Mouse (Mus musculus) cerebellum, adult (tissue): ENCODE data around the gene Gm11555.
"Not testable (repeated sequence)": the region's sequence is repeated elsewhere in the genome, so short reads cannot be mapped to it uniquely, and the experiment has no call there.

Experiments used
- ATAC-seq: cut with Nextera tagmentation; 2 replicates; pipeline ENCODE4 v1.9.2; 2017; ENCODE audit warnings: mild to moderate bottlenecking, moderate library complexity, mixed read lengths; ENCODE audit not compliant: insufficient number of reproducible peaks, low FRiP score, low TSS enrichment

Gene Gm11555

GRCm38 (mm10) chr11:99650136-99650535, at the start of gene Gm11555:
Gm11555 (minus strand) TSS chr11:99650236.
- ATAC-seq: no peak

GRCm38 (mm10) chr11:99690463-99690862, 40.4 kb upstream of the Gm11555 start, which contains the start of gene Gm14190:
Gm14190 (minus strand) TSS chr11:99690740.
- no peak for ATAC-seq

GRCm38 (mm10) chr11:99685235-99685634, 35.2 kb upstream of the Gm11555 start:
- not testable (repeated sequence) for ATAC-seq

GRCm38 (mm10) chr11:99683481-99683880, 33.4 kb upstream of the Gm11555 start:
- ATAC-seq: no peak

GRCm38 (mm10) chr11:99665860-99666259, 15.8 kb upstream of the Gm11555 start, which contains the start of gene Krtap4-6:
Krtap4-6 (minus strand) TSS chr11:99665960.
- no peak for ATAC-seq

- ATAC-seq: no peak
Measured at GRCm38 (mm10) chr11:99662802-99663201, 12.8 kb upstream of the Gm11555 start.

GRCm38 (mm10) chr11:99659256-99659655, 9.2 kb upstream of the Gm11555 start:
- ATAC-seq: no peak

- not testable (repeated sequence) for ATAC-seq
Measured at GRCm38 (mm10) chr11:99658467-99659010, 8.5 kb upstream of the Gm11555 start, which contains the start of gene Gm11563. Gm11563 (minus strand) TSS chr11:99658960.

GRCm38 (mm10) chr11:99657051-99657450, 7.0 kb upstream of the Gm11555 start:
- ATAC-seq: no peak

- no peak for ATAC-seq
Measured at GRCm38 (mm10) chr11:99646444-99646843, 3.6 kb downstream of the Gm11555 start.

GRCm38 (mm10) chr11:99644351-99644750, 5.7 kb downstream of the Gm11555 start:
- no peak for ATAC-seq

- ATAC-seq: not testable (repeated sequence)
Measured at GRCm38 (mm10) chr11:99643635-99644139, 6.3 kb downstream of the Gm11555 start, which contains the start of gene Krtap4-7. Krtap4-7 (minus strand) TSS chr11:99644089.

- ATAC-seq: no peak
Measured at GRCm38 (mm10) chr11:99640926-99641325, 9.1 kb downstream of the Gm11555 start.

- no peak for ATAC-seq
Measured at GRCm38 (mm10) chr11:99637086-99637485, 12.9 kb downstream of the Gm11555 start.

GRCm38 (mm10) chr11:99634653-99635134, 15.3 kb downstream of the Gm11555 start, which contains the start of gene Krtap4-2:
Krtap4-2 (minus strand) TSS chr11:99635084.
- no peak for ATAC-seq

GRCm38 (mm10) chr11:99633293-99633692, 16.7 kb downstream of the Gm11555 start:
- ATAC-seq: no peak

- no peak for ATAC-seq
Measured at GRCm38 (mm10) chr11:99630890-99631289, 19.1 kb downstream of the Gm11555 start.

GRCm38 (mm10) chr11:99628138-99628537, 21.9 kb downstream of the Gm11555 start, which contains the start of gene Krtap4-1:
Krtap4-1 (minus strand) TSS chr11:99628238.
- ATAC-seq: no peak

- no peak for ATAC-seq
Measured at GRCm38 (mm10) chr11:99620335-99620734, 29.7 kb downstream of the Gm11555 start, which contains the start of gene Gm11562. Gm11562 (minus strand) TSS chr11:99620435.

- ATAC-seq: no peak
Measured at GRCm38 (mm10) chr11:99614796-99615363, 35.2 kb downstream of the Gm11555 start, which contains the start of gene Krtap2-4. Krtap2-4 (minus strand) TSS chr11:99614846.

GRCm38 (mm10) chr11:99610089-99610488, 39.9 kb downstream of the Gm11555 start, which contains the start of gene Gm11937:
Gm11937 (minus strand) TSS chr11:99610189.
- not testable (repeated sequence) for ATAC-seq
